Comparison of ENCODE assay signal across 7 mouse cellular contexts in genomic region chr4:139075041-139075711, GRCm38 (mm10). TPM values are rescaled to one million over a fixed set of nuclear protein-coding genes. Genes with fewer than 3 reads are reported as not detected.
DNase-seq lines count a peak whose midpoint lies in the region; ATAC-seq and TF ChIP-seq lines count a peak whose summit lies in the region.

Gene Htr6 (minus strand): TSS chr4:139075570.

- peak within 1 kb of the TSS; percentile 88 for H3K4me2 ChIP-seq in hindbrain, embryonic 12.5 days (replicated peaks)
- peak within 1 kb of the TSS; percentile 89 for H3K4me2 ChIP-seq in midbrain, embryonic 16.5 days (ENCODE audit: low read length)

- TF ChIP-seq CTCF in cortical plate, adult 2 months (IDR thresholded peaks at IDR 0.05; ENCODE audit: extremely low read depth, insufficient read depth, low read length), result no peak

- peak within 1 kb of the TSS; percentile 64 for H3K9ac ChIP-seq in hindbrain, embryonic 12.5 days
- peak within 1 kb of the TSS; percentile 75 for H3K9ac ChIP-seq in midbrain, embryonic 16.5 days (ENCODE audit: low read depth, low read length)

- peak within 1 kb of the TSS; percentile 76 for H3K4me3 ChIP-seq in cortical plate, adult 2 months (ENCODE audit: insufficient read depth, low read length)
- H3K4me3 ChIP-seq in hindbrain, embryonic 12.5 days, result peak within 1 kb of the TSS; percentile 54
- H3K4me3 ChIP-seq in midbrain, embryonic 16.5 days (ENCODE audit: low read depth, low read length), result peak within 1 kb of the TSS; percentile 61

- WGBS in hindbrain, embryonic 12.5 days, result under 1% methylated on average over 52 of the region's 77 CpGs
- WGBS in midbrain, embryonic 16.5 days, result under 1% methylated on average over 60 of the region's 77 CpGs

- intact Hi-C loops in left cerebral cortex, postnatal 14 days (cut with DNase I), result loop anchor here (5.0 kb wide), 1 partner anchor 38 kb away; no protein-coding TSS in a partner anchor

- H3K36me3 ChIP-seq in hindbrain, embryonic 12.5 days, result no peaks in the 10 kb centered on the region
- no peaks in the 10 kb centered on the region for H3K36me3 ChIP-seq in midbrain, embryonic 16.5 days (ENCODE audit: control insufficient read depth, insufficient read depth, low read length)

- H3K9me3 ChIP-seq in hindbrain, embryonic 12.5 days (replicated peaks), result no peaks in the 10 kb centered on the region
- H3K9me3 ChIP-seq in midbrain, embryonic 16.5 days (replicated peaks; ENCODE audit: control insufficient read depth, low read length, poor library complexity, severe bottlenecking), result no peaks in the 10 kb centered on the region

- peak within 1 kb of the TSS; percentile 47 for H3K27ac ChIP-seq in cortical plate, adult 2 months (ENCODE audit: insufficient read depth, low read length)
- H3K27ac ChIP-seq in hindbrain, embryonic 12.5 days, result no peak within 1 kb of the TSS
- no peak within 1 kb of the TSS for H3K27ac ChIP-seq in midbrain, embryonic 16.5 days (ENCODE audit: low read length)

- ATAC-seq in hindbrain, embryonic 12.5 days (ENCODE audit: low FRiP score), result 0 out of 2 replicates have a peak, but pooled peaks have one; percentile 40
- ATAC-seq in midbrain, embryonic 16.5 days, result peak; percentile 66; the same call in 1 of the 2 replicates
- no peak for ATAC-seq in erythroblast, adult 5-6 weeks (replicated peaks; ENCODE audit: low FRiP score, poor library complexity, severe bottlenecking)

- DNase-seq in left cerebral cortex, adult 18-20 months (ENCODE audit: low spot score in 2 of 2), result peak; percentile 40 to 60
- DNase-seq in left cerebral cortex, postnatal 14 days (ENCODE audit: low spot score in 2 of 2), result no peak
- no peak for DNase-seq in thymus, postnatal 36 days

- TF ChIP-seq POLR2A in cortical plate, adult 2 months (IDR thresholded peaks at IDR 0.05; ENCODE audit: extremely low read depth, insufficient read depth, low read length), result no peak

- no peaks in the 10 kb centered on the region; the same call in 1 of the 2 replicates for H3K4me1 ChIP-seq in cortical plate, adult 2 months (ENCODE audit: control insufficient read depth, insufficient read depth, low read length)
- H3K4me1 ChIP-seq in hindbrain, embryonic 12.5 days, result peaks cover 19% of the 10 kb centered on the region
- peaks cover 13% of the 10 kb centered on the region for H3K4me1 ChIP-seq in midbrain, embryonic 16.5 days (ENCODE audit: control insufficient read depth, insufficient read depth, low read length)

- peaks cover 74% of the 10 kb centered on the region for H3K27me3 ChIP-seq in hindbrain, embryonic 12.5 days
- peaks cover 49% of the 10 kb centered on the region for H3K27me3 ChIP-seq in midbrain, embryonic 16.5 days (ENCODE audit: control insufficient read depth, insufficient read depth, low read depth, low read length)

RNA-seq across cellular contexts. Expression of gene Htr6, which starts in this region (rescaled TPM):
- 1 to 10 TPM; 5.7 to 7.6 TPM for total RNA-seq in left cerebral cortex, adult 18-20 months (2021)
- 1 to 10 TPM; 5.4 to 6.2 TPM for total RNA-seq in left cerebral cortex, postnatal 14 days (2021)
- polyA plus RNA-seq in cortical plate, adult 2 months (2012; rRNA removed), result 7.4 and 7.5 TPM in 2 replicates
- 0.20 TPM in 1 of 2 replicates, not detected in the other for polyA plus RNA-seq in hindbrain, embryonic 12.5 days (2016; fragmentation: Nextera tagmentation; extraction: Ambion mirVana)
- 0.30 and 0.51 TPM in 2 replicates for polyA plus RNA-seq in midbrain, embryonic 16.5 days (2015; fragmentation: Nextera tagmentation; extraction: Ambion mirVana)
- not detected in 2 replicates for total RNA-seq in erythroblast, adult 5-6 weeks (2015; ENCODE audit: low replicate concordance)
- not detected in 2 replicates for total RNA-seq in erythroblast, adult 5-6 weeks (2017; ENCODE audit: low replicate concordance)

Comparison
In these comparisons a context has a peak if more than half of its experiments do, and no peak if none do; other contexts are left out.
1. RNA of gene Htr6 (total RNA-seq): 5.7 to 7.6 TPM in left cerebral cortex, adult 18-20 months and 5.4 to 6.2 TPM in left cerebral cortex, postnatal 14 days; not detected in erythroblast, adult 5-6 weeks; every median in the first group is over 4 times any median in the second.
2. DNase-seq: peak in left cerebral cortex, adult 18-20 months (2 of 2); none in left cerebral cortex, postnatal 14 days (0 of 2) and thymus, postnatal 36 days (0 of 2).
3. Peak in ATAC-seq, H3K4me3 ChIP-seq, H3K9ac ChIP-seq and H3K4me2 ChIP-seq in hindbrain, embryonic 12.5 days; RNA of the gene not detected or under 1 TPM.
4. Peak in ATAC-seq, H3K4me3 ChIP-seq, H3K9ac ChIP-seq and H3K4me2 ChIP-seq in midbrain, embryonic 16.5 days; RNA of the gene not detected or under 1 TPM.
5. Peak in every context shown above with its lines, with median percentiles within 50 percentile points of each other: H3K4me3 ChIP-seq.